ENCODE assay signal across 9 mouse cellular contexts in genomic region chr17:47877715-47878377, GRCm38 (mm10). TPM values are rescaled to one million over a fixed set of nuclear protein-coding genes. Genes with fewer than 3 reads are reported as not detected.
DNase-seq lines count a peak whose midpoint lies in the region; ATAC-seq and TF ChIP-seq lines count a peak whose summit lies in the region.
"Had no signal": no experiment of that assay in that cellular context is flagged by ENCODE, and none has a peak within 500 bp of the region (broad histone marks: within the 10 kb centered on the region; RNA-seq: fewer than 3 reads in every experiment).

No protein-coding gene starts in this region.

- no peak for TF ChIP-seq EP300 in stomach, postnatal 0 days (optimal IDR thresholded peaks at IDR 0.05)

- TF ChIP-seq CTCF in stomach, postnatal 0 days (IDR thresholded peaks at IDR 0.05; ENCODE audit: low read depth) = no peak

- no peak overlapping the region for H3K9ac ChIP-seq in stomach, embryonic 15.5 days
- H3K9ac ChIP-seq in stomach, postnatal 0 days (ENCODE audit: low read length) = no peak overlapping the region
- no peak overlapping the region for H3K9ac ChIP-seq in limb, embryonic 14.5 days (ENCODE audit: low read depth, low read length, severe bottlenecking)

- no peak for ATAC-seq in stomach, embryonic 15.5 days (ENCODE audit: insufficient read depth, low FRiP score, low read depth)
- ATAC-seq in stomach, postnatal 0 days (ENCODE audit: low FRiP score, low TSS enrichment) = no peak
- ATAC-seq in limb, embryonic 14.5 days (ENCODE audit: low FRiP score, low read depth) = no peak

- no peak overlapping the region for H3K4me3 ChIP-seq in stomach, embryonic 15.5 days (replicated peaks)
- no peak overlapping the region for H3K4me3 ChIP-seq in stomach, postnatal 0 days (ENCODE audit: low read depth, low read length)
- no peak overlapping the region for H3K4me3 ChIP-seq in limb, embryonic 14.5 days (replicated peaks; ENCODE audit: low read length)

- H3K27ac ChIP-seq in stomach, embryonic 15.5 days = no peak overlapping the region
- no peak overlapping the region for H3K27ac ChIP-seq in stomach, postnatal 0 days (replicated peaks)
- no peak overlapping the region for H3K27ac ChIP-seq in limb, embryonic 14.5 days (replicated peaks; ENCODE audit: low read depth, low read length)

- no peaks in the 10 kb centered on the region for H3K9me3 ChIP-seq in stomach, embryonic 15.5 days
- no peaks in the 10 kb centered on the region for H3K9me3 ChIP-seq in stomach, postnatal 0 days (ENCODE audit: control insufficient read depth, low read length)
- no peaks in the 10 kb centered on the region for H3K9me3 ChIP-seq in limb, embryonic 14.5 days (ENCODE audit: control insufficient read depth, low read length)

- DNase-seq in embryo, embryonic 9.5 days (ENCODE audit: extremely low spot score) = peak; percentile 53
- DNase-seq in embryo, embryonic 11 days = no peak
- DNase-seq in stomach, postnatal 0 days (ENCODE audit: low spot score) = no peak
- DNase-seq in limb, embryonic 14.5 days (ENCODE audit: low spot score) = no peak
- DNase-seq in urinary bladder, postnatal 36 days (ENCODE audit: low spot score in 2 of 2) = no peak
- DNase-seq in adrenal gland, postnatal 36 days = no peak
- DNase-seq in kidney, adult 18-20 months = no peak
- DNase-seq: B cell, adult 2 months had no signal

- no peaks in the 10 kb centered on the region for H3K27me3 ChIP-seq in stomach, embryonic 15.5 days (replicated peaks)
- H3K27me3 ChIP-seq in stomach, postnatal 0 days (ENCODE audit: control insufficient read depth, insufficient read depth, low read length) = no peaks in the 10 kb centered on the region
- no peaks in the 10 kb centered on the region for H3K27me3 ChIP-seq in limb, embryonic 14.5 days (ENCODE audit: control insufficient read depth, insufficient read depth, low read length)

- 59% methylated on average over 10 of the region's 10 CpGs for WGBS in stomach, embryonic 15.5 days
- 69% methylated on average over 10 of the region's 10 CpGs for WGBS in stomach, postnatal 0 days
- WGBS in limb, embryonic 14.5 days = 40% methylated on average over 9 of the region's 10 CpGs

- peak overlapping the region; percentile 35; the same call in 1 of the 2 replicates for H3K4me2 ChIP-seq in stomach, embryonic 15.5 days
- no peak overlapping the region for H3K4me2 ChIP-seq in stomach, postnatal 0 days (replicated peaks; ENCODE audit: low read depth)
- 0 out of 2 replicates have a peak overlapping the region, but pooled peaks have one; percentile 39 for H3K4me2 ChIP-seq in limb, embryonic 14.5 days (replicated peaks; ENCODE audit: low read depth, low read length, severe bottlenecking)

- TF ChIP-seq POLR2A in limb, embryonic 14.5 days (IDR thresholded peaks at IDR 0.05; ENCODE audit: borderline replicate concordance, extremely low read depth, insufficient read depth, insufficient read length) = no peak

- H3K4me1 ChIP-seq in stomach, embryonic 15.5 days = peaks cover 28% of the 10 kb centered on the region
- no peaks in the 10 kb centered on the region for H3K4me1 ChIP-seq in stomach, postnatal 0 days (replicated peaks; ENCODE audit: control insufficient read depth, insufficient read depth)
- H3K4me1 ChIP-seq in limb, embryonic 14.5 days (ENCODE audit: control insufficient read depth, insufficient read depth, low read length) = peaks cover 49% of the 10 kb centered on the region

- H3K36me3 ChIP-seq in stomach, embryonic 15.5 days = peaks cover 15% of the 10 kb centered on the region; the same call in 1 of the 2 replicates
- peaks cover 12% of the 10 kb centered on the region; the same call in 1 of the 2 replicates for H3K36me3 ChIP-seq in stomach, postnatal 0 days (ENCODE audit: control insufficient read depth, insufficient read depth, low read length)
- peaks cover 91% of the 10 kb centered on the region for H3K36me3 ChIP-seq in limb, embryonic 14.5 days (ENCODE audit: control insufficient read depth, insufficient read depth, low read length)

RNA-seq across cellular contexts. Expression of gene Mdfi, which starts 43.4 kb away (rescaled TPM):
- 10.3 and 11.2 TPM in 2 replicates for polyA plus RNA-seq in stomach, embryonic 15.5 days (2015; fragmentation: Nextera tagmentation; extraction: Ambion mirVana)
- 6.2 and 6.3 TPM in 2 replicates for polyA plus RNA-seq in stomach, postnatal 0 days (2015; fragmentation: Nextera tagmentation; extraction: Ambion mirVana)
- polyA plus RNA-seq in limb, embryonic 14.5 days (2012; rRNA removed) = 281 and 440 TPM in 2 replicates
- polyA plus RNA-seq in limb, embryonic 14.5 days (2014; fragmentation: Nextera tagmentation; extraction: Ambion mirVana) = 57.5 and 64.7 TPM in 2 replicates
- total RNA-seq in adrenal gland, postnatal 36 days (2021) = 1 to 10 TPM; 1.4 to 2.4 TPM

RNA-seq across cellular contexts. Expression of gene Foxp4, which starts 46.6 kb away (rescaled TPM):
- 25.0 and 30.9 TPM in 2 replicates for polyA plus RNA-seq in stomach, embryonic 15.5 days (2015; fragmentation: Nextera tagmentation; extraction: Ambion mirVana)
- 14.6 and 17.9 TPM in 2 replicates for polyA plus RNA-seq in stomach, postnatal 0 days (2015; fragmentation: Nextera tagmentation; extraction: Ambion mirVana)
- polyA plus RNA-seq in limb, embryonic 14.5 days (2012; rRNA removed) = 104 and 165 TPM in 2 replicates
- 38.6 and 46.0 TPM in 2 replicates for polyA plus RNA-seq in limb, embryonic 14.5 days (2014; fragmentation: Nextera tagmentation; extraction: Ambion mirVana)
- total RNA-seq in adrenal gland, postnatal 36 days (2021) = 10 to 100 TPM; 23.0 to 23.6 TPM
